Mouse (Mus musculus) testis, adult 2 months (tissue): ENCODE measurements around the gene Capg.
A peak's percentile ranks its signal among the peaks of the same experiment; 100 is the strongest.

Experiments
- CTCF ChIP-seq: fragments of 200-500 bp; IDR thresholded peaks from 2 replicates; pipeline ENCODE4 v1.5.1; 2012; ENCODE audit warnings: low read depth, mild to moderate bottlenecking, inconsistent platforms, low read length, moderate library complexity; ENCODE audit not compliant: control insufficient read depth, insufficient read depth, insufficient replicate concordance
- POLR2A ChIP-seq: fragments of 200-500 bp; IDR thresholded peaks from 2 replicates; pipeline ENCODE4 v1.6.1; 2012; ENCODE audit warnings: low read depth, mild to moderate bottlenecking, inconsistent platforms, low read length, moderate library complexity; ENCODE audit not compliant: control insufficient read depth

DNA sequence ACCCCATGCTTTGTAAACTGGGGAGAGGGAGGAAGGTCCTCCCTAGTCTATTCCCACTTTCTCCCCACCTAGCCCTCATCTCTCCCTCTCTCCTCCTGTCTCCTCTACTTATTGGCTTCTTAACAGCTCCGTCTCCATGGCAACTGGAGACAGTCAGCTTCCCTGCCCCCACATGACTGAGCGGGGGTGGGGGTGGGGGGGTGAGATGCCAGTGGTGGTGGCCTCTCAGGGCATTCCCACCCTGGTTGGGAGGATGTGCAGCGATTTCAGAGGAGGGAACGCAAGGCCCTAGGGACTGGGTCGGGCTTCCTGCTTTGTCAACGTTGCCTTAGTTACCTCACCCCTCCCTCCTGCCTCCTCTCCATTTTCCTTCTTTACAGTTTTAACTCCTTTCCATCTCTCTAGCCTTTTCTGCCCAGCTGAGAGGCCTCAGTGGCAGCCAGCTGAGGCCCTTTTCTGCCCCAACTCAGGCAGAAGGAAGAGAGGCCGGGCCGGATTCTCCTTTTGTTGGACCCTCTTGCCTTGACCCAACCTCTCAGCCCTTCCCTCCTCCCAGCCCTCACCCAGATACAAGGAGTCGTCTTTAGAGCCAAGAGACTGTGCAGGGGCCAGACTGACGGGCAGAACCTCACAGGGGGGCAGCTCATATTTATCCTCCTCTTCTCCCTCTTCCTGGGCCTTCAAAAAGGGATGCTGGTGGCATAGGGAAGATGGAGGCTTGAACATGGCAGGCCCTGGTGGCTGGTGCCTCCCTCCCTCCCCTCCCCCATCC is 24.1 kb upstream of the Capg start:
- no peak for TF ChIP-seq CTCF
- peak; percentile 40; the same call in 1 of the 2 replicates for TF ChIP-seq POLR2A
